Mouse (Mus musculus) myocyte (in vitro differentiated cells): ENCODE data around the gene Stat3.

Experiments used
- MYOD1 ChIP-seq, 3 experiments: IDR thresholded peaks; one replicate each; pipeline ENCODE4 v1.6.1; 2011; ENCODE audit warnings: control low read depth in 2 of 3, low read depth in 2 of 3, mild to moderate bottlenecking in 2 of 3, moderate library complexity in 1 of 3; ENCODE audit not compliant: insufficient read length in 2 of 3, control insufficient read depth in 1 of 3
- POLR2A ChIP-seq: IDR thresholded peaks from one replicate; pipeline ENCODE4 v1.6.1; 2011; ENCODE audit warnings: low read depth, mild to moderate bottlenecking, control low read depth, moderate library complexity; ENCODE audit not compliant: insufficient read length

DNA sequence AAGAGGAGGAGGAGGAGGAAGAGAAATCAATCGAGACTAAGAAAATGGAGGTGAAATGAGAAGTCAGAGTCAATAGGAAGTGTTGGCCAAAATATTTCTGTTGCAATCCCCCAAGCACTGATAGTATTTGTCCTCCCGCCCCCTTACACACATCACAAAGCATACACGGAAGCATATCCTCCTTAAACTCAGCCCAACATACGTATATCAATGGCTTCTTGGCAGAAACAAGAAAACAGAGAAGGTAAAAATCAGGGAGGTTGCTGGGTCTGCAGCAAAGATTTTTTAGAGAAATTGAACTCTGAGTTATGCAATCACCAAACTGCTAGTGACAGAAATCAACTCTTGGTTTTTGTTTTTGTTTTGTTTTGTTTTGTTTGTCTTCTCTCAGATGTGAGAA is 91.3 kb downstream of the Stat3 start:
- no peak for TF ChIP-seq POLR2A
- TF ChIP-seq MYOD1 (IDR thresholded peaks at IDR 0.05; ENCODE audit: control insufficient read depth in 1 of 3, insufficient read length in 2 of 3, low read depth in 2 of 3), result no peak
